Mouse (Mus musculus): ENCODE measurements at regions not wholly inside any gene's neighbourhood (a gene's known extent, or its start where the extent isn't known, plus 50 kb on each side); places are given as distances from the start of the nearest gene placed in this dataset.

DNA sequence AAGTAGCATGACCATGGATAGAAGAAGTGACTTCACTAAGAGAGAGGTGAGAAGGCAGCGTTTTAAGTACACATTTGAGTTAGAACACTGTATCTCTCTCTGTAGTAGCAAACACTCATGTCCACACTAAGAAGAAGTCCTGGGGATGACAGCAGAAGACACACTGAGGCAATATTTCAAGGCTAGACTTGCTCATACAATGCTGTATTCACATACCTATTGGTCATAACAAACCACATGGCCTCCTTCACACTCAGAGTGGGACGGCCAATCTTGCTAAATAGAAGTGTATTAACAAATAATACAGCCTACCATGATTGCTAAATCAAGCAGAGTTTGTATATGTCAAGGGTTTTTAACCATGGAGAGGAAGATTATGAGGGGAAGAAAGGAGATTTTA is 252.5 kb upstream of the Kcnj16 start:
- DNase-seq (ENCODE audit: low spot score in 2 of 2) = no peak

DNA sequence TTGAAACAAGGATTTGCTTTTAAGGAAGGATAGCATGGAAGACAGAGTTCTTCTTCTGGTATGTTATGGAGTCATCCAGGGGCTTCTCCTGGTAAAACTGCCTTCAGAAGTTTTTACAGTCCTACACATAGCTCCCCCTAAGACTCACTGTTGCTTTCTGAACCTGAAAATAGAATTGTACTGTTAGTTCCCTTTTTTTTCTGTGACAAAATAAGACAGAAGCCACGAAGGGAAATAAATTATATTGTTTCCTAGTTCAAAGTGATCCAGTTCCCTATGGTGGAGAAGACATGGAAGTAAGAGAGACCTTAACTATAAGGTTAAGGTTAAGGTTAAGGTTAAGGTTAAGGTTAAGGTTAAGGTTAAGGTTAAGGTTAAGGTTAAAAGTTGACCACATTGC is 251.5 kb upstream of the Kcnj16 start:
- no peak for DNase-seq (ENCODE audit: low spot score in 2 of 2)

DNA sequence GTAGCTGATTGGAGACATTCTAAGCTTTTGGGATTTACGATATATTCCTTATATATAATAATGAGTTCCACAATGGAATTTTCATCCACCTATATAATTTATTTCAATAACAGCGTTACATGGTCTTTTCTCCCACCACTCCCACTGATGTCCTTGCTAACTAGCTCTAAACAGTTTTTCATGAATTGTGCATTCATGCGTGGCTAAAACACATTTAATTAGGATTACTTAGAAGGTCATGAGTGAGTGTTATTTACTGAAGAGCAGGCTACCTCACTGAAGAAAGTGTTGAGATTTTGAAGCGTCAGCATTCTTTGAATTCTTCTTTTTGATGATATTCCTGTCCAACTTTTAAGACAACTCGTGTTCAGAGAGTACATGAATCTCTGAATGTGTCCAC is 245.1 kb upstream of the Kcnj16 start:
- no peak for DNase-seq (ENCODE audit: low spot score in 2 of 2)

DNA sequence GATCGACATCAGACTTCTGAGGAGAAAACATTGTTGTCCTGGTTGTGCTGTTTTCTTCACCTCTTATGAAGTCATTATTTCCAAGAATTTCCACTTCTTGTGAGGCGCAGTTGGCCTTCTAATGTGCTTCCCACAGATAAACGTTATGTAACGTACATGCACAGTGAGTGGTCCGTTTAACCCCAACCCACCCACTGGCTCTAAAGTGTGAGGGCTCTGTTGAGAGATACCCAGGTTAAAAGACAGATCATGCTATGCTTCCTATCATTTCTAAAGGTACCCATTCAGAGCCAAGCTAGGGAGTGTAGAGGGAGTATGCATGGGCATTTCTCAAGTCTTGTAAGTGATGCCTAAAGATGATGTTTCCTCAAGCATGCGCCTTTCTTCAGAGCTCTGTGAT is 243.9 kb upstream of the Kcnj16 start:
- DNase-seq (ENCODE audit: low spot score in 2 of 2) = no peak

DNA sequence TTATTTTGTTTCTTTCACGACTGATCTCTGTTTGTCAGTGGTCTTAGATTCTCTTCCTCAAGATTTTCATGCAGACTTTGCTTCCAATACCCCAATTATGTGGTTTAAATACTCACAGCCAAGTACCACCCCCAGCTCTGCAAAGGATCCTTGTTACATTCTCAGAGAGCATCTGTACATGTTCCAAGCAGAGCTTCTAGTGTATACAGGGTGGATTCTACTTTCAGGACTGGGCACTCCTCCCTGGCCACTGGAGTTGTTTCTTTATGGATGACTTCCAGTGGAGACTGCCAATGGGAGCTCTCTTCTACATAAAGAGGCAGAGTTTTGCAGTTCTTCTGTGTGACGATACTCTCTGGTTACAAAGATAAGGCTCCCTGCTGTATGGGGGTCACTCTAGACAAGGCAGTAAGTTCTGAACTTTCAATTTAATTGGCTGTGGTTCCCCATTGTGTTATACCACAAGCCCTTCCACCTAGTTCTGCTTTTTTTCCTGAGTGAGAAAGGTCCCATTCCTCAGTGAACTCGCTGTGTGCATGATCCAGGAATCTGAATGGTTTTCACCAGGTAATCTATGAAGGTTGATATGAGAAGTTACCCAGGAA is 240.4 kb upstream of the Kcnj16 start:
- no peak for DNase-seq (ENCODE audit: low spot score in 2 of 2)

DNA sequence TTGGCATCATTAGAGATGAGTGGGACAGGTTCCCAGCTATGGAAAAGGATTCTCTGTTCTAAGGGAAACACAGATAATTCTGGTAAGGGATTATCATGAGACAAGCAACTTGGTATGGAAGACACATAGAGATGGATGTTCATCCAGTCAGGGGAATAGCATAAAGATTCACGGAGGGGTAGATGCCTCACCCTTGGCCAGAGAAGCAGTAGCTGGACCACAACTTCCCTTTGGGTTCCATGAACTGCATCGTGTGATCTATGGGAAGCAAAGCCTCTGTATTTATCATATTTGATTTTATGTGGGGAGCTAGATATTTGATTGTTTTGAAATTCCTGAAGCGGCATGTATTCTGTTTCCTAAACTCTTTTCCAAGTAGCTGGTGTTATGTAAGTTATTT is 236.3 kb upstream of the Kcnj16 start:
- no peak for DNase-seq (ENCODE audit: low spot score in 2 of 2)

DNA sequence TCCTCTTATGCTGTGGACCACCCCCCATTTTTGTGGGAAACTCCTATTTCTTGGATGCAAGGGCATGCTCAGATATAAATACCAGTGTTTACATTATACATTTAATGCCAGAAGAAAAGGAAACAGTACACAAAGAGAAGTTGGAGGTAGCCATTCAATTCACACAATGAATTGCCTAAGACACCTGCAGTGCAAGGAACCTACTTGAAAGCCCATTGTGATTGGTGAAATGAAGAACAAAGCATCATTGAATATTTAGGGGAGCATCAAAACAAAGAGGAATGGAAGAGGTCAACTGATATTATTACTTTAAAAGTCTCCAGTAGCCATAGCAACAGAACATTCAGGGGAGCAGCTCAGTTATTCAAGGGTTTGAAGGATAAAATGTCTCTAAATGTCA is 193.7 kb upstream of the Kcnj16 start:
- no peak for DNase-seq (ENCODE audit: low spot score in 2 of 2)

DNA sequence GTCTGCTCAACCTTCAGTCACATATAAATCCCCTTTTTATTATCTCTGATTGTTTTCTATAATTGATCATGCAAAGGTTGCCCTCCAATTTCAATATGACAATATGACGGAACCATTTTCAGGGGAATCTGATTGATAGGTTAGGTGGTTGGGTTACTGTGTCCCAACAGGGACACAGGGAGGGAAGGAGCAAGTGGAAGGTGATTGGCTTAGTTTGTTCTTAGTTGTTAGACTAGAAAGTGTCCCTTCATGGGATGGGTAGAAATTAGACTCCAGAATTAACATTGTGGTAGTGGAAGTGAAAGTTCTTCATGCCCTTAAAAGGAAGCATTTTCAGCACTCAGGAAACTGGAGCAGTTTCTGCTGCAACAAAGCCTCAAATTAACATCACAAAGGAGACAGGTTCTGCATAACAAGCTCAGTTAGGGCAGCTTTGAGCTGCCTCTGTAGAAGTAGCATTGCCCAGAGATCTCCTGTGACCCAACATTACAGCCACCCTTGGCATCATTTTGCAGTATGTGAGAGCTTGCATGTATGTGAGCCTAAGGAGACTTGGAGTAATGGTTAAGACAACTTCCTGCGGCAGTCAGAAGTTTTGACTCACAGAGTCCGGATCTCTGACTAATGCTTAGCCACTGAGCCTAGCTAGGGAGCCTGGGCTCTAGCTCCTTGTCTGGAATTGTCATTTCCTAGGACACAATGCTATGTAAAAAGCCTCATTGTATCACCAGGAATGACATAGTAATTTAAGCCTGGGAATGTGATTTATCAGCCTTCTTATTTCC is 186.1 kb upstream of the Kcnj16 start:
- no peak for DNase-seq (ENCODE audit: low spot score in 2 of 2)

DNA sequence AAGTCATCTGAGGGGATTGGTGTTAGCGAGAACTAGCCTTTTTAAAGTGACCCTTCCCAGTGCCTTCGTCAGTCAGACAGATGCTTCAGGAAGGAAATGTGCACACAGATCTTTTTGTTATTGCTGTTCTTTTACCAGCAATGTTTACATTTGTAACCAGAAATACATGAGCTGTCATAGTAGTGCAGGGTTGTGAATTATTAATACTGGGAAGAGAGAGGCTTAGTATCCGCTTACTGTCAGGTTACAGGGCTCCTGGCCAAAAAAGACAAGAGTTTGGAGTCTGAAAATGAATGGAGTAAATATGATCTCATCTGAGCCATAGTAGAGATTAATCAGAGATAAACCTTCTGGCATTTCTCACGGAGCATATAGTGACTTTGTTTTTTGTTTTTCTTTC is 178.3 kb upstream of the Kcnj16 start:
- no peak for DNase-seq (ENCODE audit: low spot score in 2 of 2)

DNA sequence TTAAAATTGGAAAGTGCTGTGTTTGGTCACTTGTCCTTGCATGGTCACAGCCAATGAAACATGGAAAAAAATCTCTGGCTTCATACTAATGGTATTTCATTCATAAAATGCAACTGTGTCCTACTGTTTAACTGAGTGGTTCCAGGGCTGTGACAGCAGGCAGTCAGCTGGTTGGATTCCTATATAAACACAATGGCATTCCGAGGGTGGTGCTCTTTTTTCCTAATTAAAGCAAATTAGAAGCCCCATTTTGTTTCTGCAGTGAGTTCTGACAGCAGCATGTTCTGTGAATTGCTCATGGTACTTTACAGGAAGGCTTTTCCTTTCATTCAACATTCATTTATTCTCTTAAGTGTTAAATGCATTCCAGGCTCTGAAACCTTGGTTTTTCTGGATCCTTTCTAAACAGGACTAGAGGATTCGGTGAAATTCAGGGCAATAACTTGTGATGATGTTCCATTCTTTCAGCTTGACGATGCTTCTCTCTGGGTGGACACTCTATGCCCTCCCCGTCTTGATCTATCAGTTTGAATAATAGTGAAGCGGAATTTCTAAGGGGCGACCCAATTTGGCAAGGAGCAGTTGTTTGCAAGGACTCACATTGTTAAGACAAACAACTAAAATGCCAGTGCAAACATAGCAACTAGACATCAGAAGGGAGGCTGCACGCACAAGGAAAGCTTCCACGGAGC is 167.8 kb upstream of the Kcnj16 start:
- DNase-seq (ENCODE audit: low spot score in 2 of 2) = no peak

DNA sequence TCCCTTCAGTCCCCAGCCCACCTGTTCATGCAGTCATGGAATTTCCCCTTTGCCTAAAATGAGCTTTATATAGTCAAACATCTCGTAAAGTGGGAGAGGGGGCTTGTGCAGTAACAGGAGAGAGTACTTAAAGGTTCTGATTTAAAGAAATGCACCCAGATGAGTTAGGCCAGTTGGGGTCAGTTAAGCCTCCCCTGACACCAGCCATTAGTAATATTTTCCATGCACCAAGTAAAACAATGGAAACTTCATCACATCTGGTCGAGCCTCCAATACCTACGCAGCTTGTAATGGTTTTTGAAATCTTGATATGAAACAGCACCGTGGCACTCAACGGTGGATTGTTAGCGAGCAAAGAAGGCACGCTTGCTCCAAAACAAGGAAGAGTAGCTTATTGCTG is 165.8 kb upstream of the Kcnj16 start:
- DNase-seq (ENCODE audit: low spot score in 2 of 2) = no peak

DNA sequence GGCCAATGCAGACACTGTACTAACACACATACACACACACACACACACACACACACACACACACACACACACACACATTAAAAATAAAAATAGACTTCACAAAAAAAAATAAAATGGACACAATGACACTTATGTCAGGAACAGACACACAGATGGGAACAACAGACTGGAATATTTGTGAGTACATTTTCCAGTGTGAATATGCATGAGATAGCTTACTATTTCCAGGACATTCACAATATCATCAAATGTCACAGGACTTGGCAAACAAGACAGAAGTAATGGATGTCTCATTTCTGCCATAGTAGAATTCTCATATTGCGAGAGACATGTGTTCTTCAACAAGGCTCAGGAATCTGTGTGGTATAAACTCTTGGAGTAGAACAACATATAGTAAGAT is 163.8 kb upstream of the Kcnj16 start:
- DNase-seq (ENCODE audit: low spot score in 2 of 2) = no peak

DNA sequence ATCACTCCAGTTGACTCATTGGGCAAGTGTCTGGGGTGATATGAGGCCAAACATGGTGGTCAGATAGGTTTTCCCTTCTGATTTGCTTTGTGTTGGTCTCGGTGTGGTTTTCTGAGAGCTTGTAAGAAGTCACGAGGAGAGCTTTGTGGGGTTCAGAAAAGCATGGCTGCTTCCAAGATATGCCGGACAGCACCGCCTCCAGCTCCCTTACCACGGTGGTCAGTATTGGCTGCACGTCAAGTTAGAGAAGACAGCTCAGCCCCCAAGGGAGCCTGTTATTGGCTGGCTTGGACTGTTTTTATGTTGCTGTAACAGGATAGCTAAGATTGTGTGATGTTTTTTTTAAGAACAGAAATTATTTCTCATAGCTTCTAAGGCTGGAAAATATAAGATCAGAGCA is 154.7 kb upstream of the Kcnj16 start:
- DNase-seq (ENCODE audit: low spot score in 2 of 2) = no peak

DNA sequence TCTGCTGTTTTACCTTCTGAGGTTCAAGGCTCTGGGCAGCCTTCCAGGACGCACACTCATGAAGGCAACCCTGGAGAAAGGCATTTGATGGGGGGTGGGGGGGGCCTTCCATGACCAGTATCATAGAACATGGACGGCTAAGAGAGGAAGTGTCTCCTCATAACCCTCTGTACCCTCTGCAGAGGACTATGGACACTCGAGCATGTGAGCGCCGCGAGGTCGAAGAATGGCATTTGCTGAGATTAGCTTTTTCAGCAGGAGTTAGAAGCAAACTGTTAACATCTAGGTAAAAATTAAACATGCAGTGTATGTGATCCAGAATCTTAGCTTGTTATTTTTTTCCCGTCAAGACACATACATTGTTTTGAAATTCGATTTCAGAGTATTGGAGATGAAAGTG is 153.1 kb upstream of the Kcnj16 start:
- DNase-seq (ENCODE audit: low spot score in 2 of 2) = no peak

DNA sequence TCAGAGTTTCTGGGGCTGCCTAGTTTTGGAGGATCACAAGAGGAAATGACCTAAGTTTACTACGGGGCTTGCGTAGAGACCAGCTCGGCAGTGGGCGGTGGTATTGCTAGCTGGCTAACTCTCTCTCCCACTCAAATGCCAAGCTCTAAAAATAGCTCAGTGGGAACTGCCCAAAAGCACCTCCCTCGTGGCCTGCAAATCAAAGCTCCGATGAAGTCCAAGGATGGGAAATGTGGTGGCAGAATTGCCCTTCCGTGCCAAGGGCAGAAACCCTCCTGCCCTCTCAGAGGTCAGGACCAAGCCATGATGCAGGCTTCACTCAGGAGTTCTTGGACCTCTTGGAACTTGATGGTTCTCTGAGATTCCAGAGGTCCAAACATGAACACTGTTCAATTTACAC is 152.6 kb upstream of the Kcnj16 start:
- DNase-seq (ENCODE audit: low spot score in 2 of 2) = no peak

DNA sequence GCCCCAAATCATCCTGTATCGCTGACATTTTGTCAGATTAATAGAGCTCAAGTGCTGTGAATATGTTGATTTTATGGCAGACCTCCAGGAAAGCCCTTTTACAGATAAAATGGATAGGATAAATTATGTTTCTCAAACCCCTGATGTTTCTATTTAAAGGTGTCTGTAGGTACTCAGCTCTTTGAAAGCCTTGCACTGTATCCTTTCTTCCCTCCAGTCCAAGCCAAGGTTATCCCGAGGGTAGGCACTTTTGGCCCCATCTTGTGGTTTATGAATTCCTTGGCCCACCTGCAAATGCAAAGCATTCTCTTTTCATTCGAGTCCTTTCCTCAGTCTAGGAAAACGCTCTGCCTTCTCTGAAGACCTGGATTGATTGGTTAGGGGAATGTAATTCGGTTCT is 139.2 kb upstream of the Kcnj16 start:
- no peak for DNase-seq (ENCODE audit: low spot score in 2 of 2)

DNA sequence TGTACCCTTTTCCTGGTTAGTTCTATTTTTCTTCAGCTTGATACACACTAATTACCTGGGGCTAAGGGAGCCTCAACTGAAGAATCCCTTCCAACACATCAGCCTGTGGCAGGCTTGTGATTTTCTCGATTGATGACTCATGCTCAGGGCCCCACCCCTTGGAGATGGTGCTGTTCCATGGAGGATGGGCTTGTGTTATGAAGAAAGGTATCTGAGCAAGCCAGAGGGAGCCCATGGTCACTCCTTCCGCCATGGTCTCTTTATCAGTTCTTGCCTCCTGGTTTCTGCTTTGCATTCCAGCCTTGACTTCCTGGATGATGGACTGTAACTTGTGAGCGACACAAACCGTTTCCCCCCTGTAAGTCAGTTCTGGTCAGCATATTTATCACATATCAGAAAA is 131.1 kb upstream of the Kcnj16 start:
- DNase-seq (ENCODE audit: low spot score in 2 of 2) = no peak

DNA sequence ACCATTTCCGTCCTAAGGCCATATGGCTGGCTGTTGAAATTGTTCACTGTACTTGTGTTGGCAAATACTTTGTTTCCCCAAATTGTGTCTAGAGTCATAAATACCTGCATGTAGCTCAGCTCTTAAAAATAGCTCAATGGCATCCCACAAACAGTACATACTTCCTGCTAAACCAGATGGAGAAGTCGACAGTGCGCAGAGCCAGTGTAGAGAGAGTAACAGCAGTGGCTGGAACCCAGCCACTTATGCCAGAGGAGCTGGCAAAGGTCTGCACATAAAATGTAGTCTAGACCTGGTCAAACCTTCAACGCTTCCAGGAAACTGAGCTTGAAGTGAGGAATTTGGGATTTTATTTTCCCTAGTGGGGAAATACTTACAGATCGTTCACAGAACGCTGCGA is 128.5 kb upstream of the Kcnj16 start:
- DNase-seq (ENCODE audit: low spot score in 2 of 2) = no peak

DNA sequence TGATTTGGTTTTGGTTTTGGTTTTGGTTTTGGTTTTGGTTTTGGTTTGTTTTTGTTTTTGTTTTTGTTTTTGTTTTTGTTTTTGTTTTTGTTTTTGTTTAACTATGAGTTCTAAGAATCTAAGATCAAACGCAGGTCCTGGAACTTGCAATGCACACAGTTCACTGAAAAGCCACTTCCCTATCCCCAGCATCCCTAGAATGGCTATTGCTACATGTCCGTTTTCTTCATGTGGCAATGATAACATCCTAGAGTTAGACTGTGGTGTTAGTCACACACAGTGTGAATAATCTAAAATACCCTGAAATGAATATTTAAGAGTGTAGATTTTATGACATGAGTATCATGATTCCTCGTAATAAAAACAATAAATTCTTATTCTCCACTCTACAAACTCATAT is 99.5 kb upstream of the Kcnj16 start:
- no peak for DNase-seq (ENCODE audit: low spot score in 2 of 2)

DNA sequence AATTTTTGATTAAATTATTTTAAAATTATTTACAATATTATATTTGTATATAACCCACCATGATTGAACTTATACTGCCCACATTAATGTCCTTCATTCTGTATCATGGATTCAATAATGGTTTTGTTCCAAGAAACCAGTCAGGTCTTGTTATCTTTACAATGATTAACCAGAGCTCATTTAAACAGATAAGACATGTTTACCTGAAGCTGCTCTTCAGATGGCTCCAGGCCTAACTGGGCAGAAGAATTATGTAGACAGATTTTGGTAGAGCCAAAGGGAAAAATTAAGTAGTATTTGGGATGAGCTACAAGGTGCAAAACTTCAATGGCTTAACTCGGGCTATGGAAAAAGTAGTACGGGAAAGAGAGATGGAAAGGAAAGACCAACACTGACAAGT is 97.7 kb upstream of the Kcnj16 start:
- no peak for DNase-seq (ENCODE audit: low spot score in 2 of 2)

DNA sequence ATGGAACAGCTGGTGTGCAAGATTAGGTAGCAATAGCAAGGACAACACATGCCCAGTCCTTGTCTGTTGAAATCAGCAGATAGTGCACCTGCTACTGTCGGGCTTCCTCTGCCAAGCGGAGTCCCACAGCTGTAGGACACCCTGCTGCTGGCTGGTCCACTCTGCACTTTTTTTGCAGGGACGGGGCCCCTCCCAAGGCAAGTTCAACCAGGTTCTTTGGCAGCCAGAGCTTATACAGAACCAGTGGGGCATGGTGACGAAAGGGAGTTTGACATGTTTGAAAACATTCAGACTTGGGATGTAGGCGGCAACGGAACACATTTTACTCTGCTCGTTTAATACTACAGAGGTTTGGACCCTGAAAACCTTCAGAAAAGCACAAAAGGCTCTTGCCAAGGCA is 93.2 kb upstream of the Kcnj16 start:
- DNase-seq (ENCODE audit: low spot score in 2 of 2) = no peak

DNA sequence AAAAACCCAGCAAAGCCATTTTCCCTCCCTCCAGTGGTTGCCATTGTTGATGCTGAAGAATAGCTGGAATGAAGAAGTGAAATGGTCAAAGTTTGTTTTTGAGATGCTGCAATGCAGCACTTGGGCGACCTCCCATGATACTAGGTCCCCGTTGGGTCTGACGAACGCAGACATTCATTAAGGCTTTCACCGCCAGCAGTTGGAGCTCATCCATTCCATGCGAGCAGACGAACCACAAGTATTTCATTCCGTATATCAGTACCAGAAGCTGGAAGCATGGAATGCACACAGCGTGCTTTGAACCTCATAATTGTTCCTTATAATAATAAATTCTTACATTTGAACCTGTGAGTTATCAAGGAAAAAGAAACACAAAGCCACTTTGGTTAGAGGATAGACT is 86.9 kb upstream of the Kcnj16 start:
- no peak for DNase-seq (ENCODE audit: low spot score in 2 of 2)
